Mouse (Mus musculus): ENCODE measurements around the gene Sgtb.

Gene Sgtb

GRCm38 (mm10) chr13:104109288-104109815 lies at the start of gene Sgtb, which contains the start of gene Nln:
Gene Sgtb (plus strand): TSS chr13:104109741.
Gene Nln (minus strand): TSS chr13:104109614.
- DNase-seq (ENCODE audit: extremely low spot score, low read depth, low spot score) = peak; percentile 44

GRCm38 (mm10) chr13:104060231-104060630 lies 49.3 kb upstream of the Sgtb start:
- DNase-seq (ENCODE audit: extremely low spot score, low read depth, low spot score) = no peak

- peak; percentile 50 for DNase-seq (ENCODE audit: extremely low spot score, low read depth, low spot score)
Measured at GRCm38 (mm10) chr13:104061975-104062750, 47.4 kb upstream of the Sgtb start.

- DNase-seq (ENCODE audit: extremely low spot score, low read depth, low spot score) = no peak
Measured at GRCm38 (mm10) chr13:104063061-104063460, 46.5 kb upstream of the Sgtb start.

GRCm38 (mm10) chr13:104065649-104066347 lies 43.7 kb upstream of the Sgtb start:
- no peak for DNase-seq (ENCODE audit: extremely low spot score, low read depth, low spot score)

- no peak for DNase-seq (ENCODE audit: extremely low spot score, low read depth, low spot score)
Measured at GRCm38 (mm10) chr13:104069216-104069615, 40.3 kb upstream of the Sgtb start.

GRCm38 (mm10) chr13:104070703-104071102 lies 38.8 kb upstream of the Sgtb start:
- DNase-seq (ENCODE audit: extremely low spot score, low read depth, low spot score) = no peak

GRCm38 (mm10) chr13:104072351-104072750 lies 37.2 kb upstream of the Sgtb start:
- no peak for DNase-seq (ENCODE audit: extremely low spot score, low read depth, low spot score)

- DNase-seq (ENCODE audit: extremely low spot score, low read depth, low spot score) = no peak
Measured at GRCm38 (mm10) chr13:104074230-104074629, 35.3 kb upstream of the Sgtb start.

- DNase-seq (ENCODE audit: extremely low spot score, low read depth, low spot score) = no peak
Measured at GRCm38 (mm10) chr13:104074731-104075130, 34.8 kb upstream of the Sgtb start.

GRCm38 (mm10) chr13:104076993-104077392 lies 32.5 kb upstream of the Sgtb start:
- no peak for DNase-seq (ENCODE audit: extremely low spot score, low read depth, low spot score)

- no peak for DNase-seq (ENCODE audit: extremely low spot score, low read depth, low spot score)
Measured at GRCm38 (mm10) chr13:104082504-104082903, 27.0 kb upstream of the Sgtb start.

- no peak for DNase-seq (ENCODE audit: extremely low spot score, low read depth, low spot score)
Measured at GRCm38 (mm10) chr13:104084600-104084999, 24.9 kb upstream of the Sgtb start.

- DNase-seq (ENCODE audit: extremely low spot score, low read depth, low spot score) = no peak
Measured at GRCm38 (mm10) chr13:104089387-104089786, 20.2 kb upstream of the Sgtb start.

- no peak for DNase-seq (ENCODE audit: extremely low spot score, low read depth, low spot score)
Measured at GRCm38 (mm10) chr13:104091734-104092133, 17.8 kb upstream of the Sgtb start.

- no peak for DNase-seq (ENCODE audit: extremely low spot score, low read depth, low spot score)
Measured at GRCm38 (mm10) chr13:104094531-104095385, 14.8 kb upstream of the Sgtb start.

- no peak for DNase-seq (ENCODE audit: extremely low spot score, low read depth, low spot score)
Measured at GRCm38 (mm10) chr13:104095955-104096354, 13.6 kb upstream of the Sgtb start.

GRCm38 (mm10) chr13:104097190-104097589 lies 12.4 kb upstream of the Sgtb start:
- no peak for DNase-seq (ENCODE audit: extremely low spot score, low read depth, low spot score)

GRCm38 (mm10) chr13:104100416-104100815 lies 9.1 kb upstream of the Sgtb start:
- DNase-seq (ENCODE audit: extremely low spot score, low read depth, low spot score) = no peak

- no peak for DNase-seq (ENCODE audit: extremely low spot score, low read depth, low spot score)
Measured at GRCm38 (mm10) chr13:104101606-104102235, 7.8 kb upstream of the Sgtb start.
